Mouse (Mus musculus): ENCODE measurements around the gene Lpp. TPM values are rescaled to one million over a fixed set of nuclear protein-coding genes. Genes with fewer than 3 reads are reported as not detected.

The Lpp gene
- polyA plus RNA-seq, 1 experiment from 2014 or later: 42.6 TPM

GRCm38 (mm10) chr16:24568061-24568460 is 174.8 kb downstream of the Lpp start:
- no peak overlapping the region for H3K27ac ChIP-seq (ENCODE audit: low read length)
- H3K9ac ChIP-seq (ENCODE audit: low read length): no peak overlapping the region
- H3K4me2 ChIP-seq (ENCODE audit: low read depth, low read length): no peak overlapping the region
- no peaks in the 10 kb centered on the region for H3K9me3 ChIP-seq (replicated peaks; ENCODE audit: control insufficient read depth, low read length)
- H3K4me1 ChIP-seq (ENCODE audit: control insufficient read depth, insufficient read depth, low read length): peaks cover 28% of the 10 kb centered on the region
- H3K36me3 ChIP-seq (ENCODE audit: control insufficient read depth, insufficient read depth): no peaks in the 10 kb centered on the region
- H3K27me3 ChIP-seq (ENCODE audit: control insufficient read depth, insufficient read depth, low read length): no peaks in the 10 kb centered on the region
- H3K4me3 ChIP-seq (ENCODE audit: low read length): no peak overlapping the region
- no peak for ATAC-seq (replicated peaks; ENCODE audit: extremely low read depth, insufficient read depth, low FRiP score)
- WGBS: 80% methylated on average over 3 of the region's 3 CpGs

- H3K9me3 ChIP-seq (replicated peaks; ENCODE audit: control insufficient read depth, low read length): no peaks in the 10 kb centered on the region
- H3K4me2 ChIP-seq (ENCODE audit: low read depth, low read length): peak overlapping the region; percentile 8; the same call in 1 of the 2 replicates
- 28% methylated on average over 5 of the region's 5 CpGs for WGBS
- no peak overlapping the region for H3K9ac ChIP-seq (ENCODE audit: low read length)
- no peak overlapping the region for H3K4me3 ChIP-seq (ENCODE audit: low read length)
- peaks cover 28% of the 10 kb centered on the region for H3K4me1 ChIP-seq (ENCODE audit: control insufficient read depth, insufficient read depth, low read length)
- H3K27ac ChIP-seq (ENCODE audit: low read length): peak overlapping the region; percentile 68
- no peaks in the 10 kb centered on the region for H3K36me3 ChIP-seq (ENCODE audit: control insufficient read depth, insufficient read depth)
- ATAC-seq (replicated peaks; ENCODE audit: extremely low read depth, insufficient read depth, low FRiP score): peak; percentile 49
- H3K27me3 ChIP-seq (ENCODE audit: control insufficient read depth, insufficient read depth, low read length): no peaks in the 10 kb centered on the region
Measured at GRCm38 (mm10) chr16:24569681-24570080, 176.4 kb downstream of the Lpp start.

- no peak overlapping the region for H3K27ac ChIP-seq (ENCODE audit: low read length)
- no peak for ATAC-seq (replicated peaks; ENCODE audit: extremely low read depth, insufficient read depth, low FRiP score)
Measured at GRCm38 (mm10) chr16:24576999-24577398, 183.7 kb downstream of the Lpp start.

GRCm38 (mm10) chr16:24577798-24578197 is 184.5 kb downstream of the Lpp start:
- no peaks in the 10 kb centered on the region for H3K9me3 ChIP-seq (replicated peaks; ENCODE audit: control insufficient read depth, low read length)
- H3K4me1 ChIP-seq (ENCODE audit: control insufficient read depth, insufficient read depth, low read length): peaks cover 7% of the 10 kb centered on the region; the same call in 1 of the 2 replicates
- no peak overlapping the region for H3K9ac ChIP-seq (ENCODE audit: low read length)
- no peak overlapping the region for H3K4me3 ChIP-seq (ENCODE audit: low read length)
- H3K27me3 ChIP-seq (ENCODE audit: control insufficient read depth, insufficient read depth, low read length): no peaks in the 10 kb centered on the region
- WGBS: 78% methylated on average over 2 of the region's 2 CpGs
- no peak overlapping the region for H3K4me2 ChIP-seq (ENCODE audit: low read depth, low read length)
- no peaks in the 10 kb centered on the region for H3K36me3 ChIP-seq (ENCODE audit: control insufficient read depth, insufficient read depth)
- H3K27ac ChIP-seq (ENCODE audit: low read length): no peak overlapping the region
- ATAC-seq (replicated peaks; ENCODE audit: extremely low read depth, insufficient read depth, low FRiP score): no peak

More at GRCm38 (mm10) chr16:24576999-24577398, 183.7 kb downstream of the Lpp start:
- Histone ChIP-seq H3K4me1 (ENCODE audit: control insufficient read depth, insufficient read depth, low read length) (peaks cover 7% of the 10 kb centered on the region; the same call in 1 of the 2 replicates), H3K36me3 (ENCODE audit: control insufficient read depth, insufficient read depth) (no peaks in the 10 kb centered on the region), H3K4me3 (ENCODE audit: low read length) (no peak overlapping the region), H3K9me3 (replicated peaks; ENCODE audit: control insufficient read depth, low read length) (no peaks in the 10 kb centered on the region), H3K4me2 (ENCODE audit: low read depth, low read length) (no peak overlapping the region), H3K9ac (ENCODE audit: low read length) (no peak overlapping the region), H3K27me3 (ENCODE audit: control insufficient read depth, insufficient read depth, low read length) (no peaks in the 10 kb centered on the region)
- 80% methylated on average over 2 of the region's 2 CpGs for WGBS

DNA sequence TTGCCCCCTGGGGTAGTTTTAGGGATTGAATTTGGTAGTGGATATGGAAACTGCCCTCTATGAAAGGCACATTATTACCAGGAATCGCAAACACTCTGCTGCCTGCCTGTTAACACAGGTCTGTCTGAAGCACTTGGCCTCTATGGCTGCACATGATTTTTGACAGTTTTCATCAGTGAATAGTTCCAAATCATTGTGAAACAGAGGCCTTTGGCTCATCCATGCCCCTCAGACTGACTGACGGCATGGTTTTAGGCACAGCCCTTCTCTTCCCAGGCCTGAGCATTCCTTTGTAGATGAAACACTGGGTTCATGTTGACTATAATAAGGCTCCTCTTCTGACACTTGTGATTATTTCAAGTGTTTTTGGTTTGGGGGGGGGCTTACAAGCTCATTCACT is 189.5 kb downstream of the Lpp start:
- Histone ChIP-seq H3K36me3 (ENCODE audit: control insufficient read depth, insufficient read depth) (no peaks in the 10 kb centered on the region), H3K4me1 (ENCODE audit: control insufficient read depth, insufficient read depth, low read length) (peaks cover 5% of the 10 kb centered on the region; the same call in 1 of the 2 replicates), H3K9me3 (replicated peaks; ENCODE audit: control insufficient read depth, low read length) (no peaks in the 10 kb centered on the region), H3K27ac (ENCODE audit: low read length) (no peak overlapping the region), H3K27me3 (ENCODE audit: control insufficient read depth, insufficient read depth, low read length) (no peaks in the 10 kb centered on the region), H3K4me2 (ENCODE audit: low read depth, low read length) (no peak overlapping the region), H3K4me3 (ENCODE audit: low read length) (no peak overlapping the region), H3K9ac (ENCODE audit: low read length) (no peak overlapping the region)
- 70% methylated on average over 2 of the region's 2 CpGs for WGBS
- no peak for ATAC-seq (replicated peaks; ENCODE audit: extremely low read depth, insufficient read depth, low FRiP score)

DNA sequence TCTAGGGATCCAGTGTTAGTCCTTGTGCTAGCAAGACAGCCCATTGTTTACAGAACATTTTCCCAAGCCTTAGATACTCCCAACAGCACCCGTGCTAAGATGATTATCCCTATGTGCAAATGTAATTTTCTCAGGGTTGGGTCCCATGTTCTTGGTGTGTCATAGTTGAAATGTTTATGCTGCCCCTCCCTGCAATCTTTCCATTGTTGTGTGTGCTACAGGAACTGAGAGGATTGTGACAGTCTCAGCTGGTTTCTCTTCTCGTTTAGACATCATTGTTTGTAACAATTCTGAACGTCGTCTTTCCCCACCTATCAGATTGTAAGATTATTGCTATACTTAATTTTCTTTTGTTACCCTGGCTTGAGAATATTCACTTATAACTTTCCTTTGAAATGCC is 200.2 kb downstream of the Lpp start:
- Histone ChIP-seq H3K27me3 (ENCODE audit: control insufficient read depth, insufficient read depth, low read length) (no peaks in the 10 kb centered on the region), H3K36me3 (ENCODE audit: control insufficient read depth, insufficient read depth) (no peaks in the 10 kb centered on the region), H3K9me3 (replicated peaks; ENCODE audit: control insufficient read depth, low read length) (no peaks in the 10 kb centered on the region), H3K27ac (ENCODE audit: low read length) (no peak overlapping the region), H3K4me2 (ENCODE audit: low read depth, low read length) (no peak overlapping the region), H3K4me1 (ENCODE audit: control insufficient read depth, insufficient read depth, low read length) (no peaks in the 10 kb centered on the region), H3K9ac (ENCODE audit: low read length) (no peak overlapping the region), H3K4me3 (ENCODE audit: low read length) (no peak overlapping the region)
- 70% methylated on average over 4 of the region's 4 CpGs for WGBS
- ATAC-seq (replicated peaks; ENCODE audit: extremely low read depth, insufficient read depth, low FRiP score): no peak

DNA sequence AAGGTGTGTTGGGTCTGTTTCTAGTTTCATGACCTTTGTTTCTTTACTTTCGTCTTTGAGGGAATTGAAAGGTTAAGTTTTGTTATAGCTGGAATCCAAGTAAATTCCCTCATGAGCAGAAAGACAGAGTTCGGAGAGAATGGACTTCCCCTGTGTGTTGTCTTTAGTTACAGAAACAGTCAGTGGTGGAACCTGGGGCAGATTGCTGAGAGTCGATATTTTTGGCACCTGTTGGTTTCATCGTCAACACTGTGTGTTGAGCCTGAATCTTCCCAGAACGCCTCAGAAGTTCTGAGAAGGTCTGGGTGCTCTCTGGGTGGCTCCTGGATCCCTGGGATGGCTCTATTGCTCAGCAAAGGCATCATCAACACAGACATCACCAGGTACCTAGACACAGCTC is 201.2 kb downstream of the Lpp start:
- WGBS: 73% methylated on average over 5 of the region's 5 CpGs
- H3K4me3 ChIP-seq (ENCODE audit: low read length): no peak overlapping the region
- H3K9me3 ChIP-seq (replicated peaks; ENCODE audit: control insufficient read depth, low read length): no peaks in the 10 kb centered on the region
- H3K27me3 ChIP-seq (ENCODE audit: control insufficient read depth, insufficient read depth, low read length): no peaks in the 10 kb centered on the region
- no peak overlapping the region for H3K4me2 ChIP-seq (ENCODE audit: low read depth, low read length)
- peaks cover 5% of the 10 kb centered on the region for H3K4me1 ChIP-seq (ENCODE audit: control insufficient read depth, insufficient read depth, low read length)
- H3K27ac ChIP-seq (ENCODE audit: low read length): no peak overlapping the region
- H3K9ac ChIP-seq (ENCODE audit: low read length): no peak overlapping the region
- H3K36me3 ChIP-seq (ENCODE audit: control insufficient read depth, insufficient read depth): no peaks in the 10 kb centered on the region
- ATAC-seq (replicated peaks; ENCODE audit: extremely low read depth, insufficient read depth, low FRiP score): no peak

GRCm38 (mm10) chr16:24595493-24595892 is 202.2 kb downstream of the Lpp start:
- peaks cover 10% of the 10 kb centered on the region for H3K4me1 ChIP-seq (ENCODE audit: control insufficient read depth, insufficient read depth, low read length)

GRCm38 (mm10) chr16:24598567-24598966 is 205.3 kb downstream of the Lpp start:
- H3K4me1 ChIP-seq (ENCODE audit: control insufficient read depth, insufficient read depth, low read length): peaks cover 10% of the 10 kb centered on the region
- H3K9me3 ChIP-seq (replicated peaks; ENCODE audit: control insufficient read depth, low read length): no peaks in the 10 kb centered on the region
- WGBS: 66% methylated on average over 7 of the region's 7 CpGs
- H3K36me3 ChIP-seq (ENCODE audit: control insufficient read depth, insufficient read depth): no peaks in the 10 kb centered on the region
- no peak overlapping the region for H3K4me2 ChIP-seq (ENCODE audit: low read depth, low read length)
- no peak overlapping the region for H3K4me3 ChIP-seq (ENCODE audit: low read length)
- no peak overlapping the region for H3K9ac ChIP-seq (ENCODE audit: low read length)
- no peaks in the 10 kb centered on the region for H3K27me3 ChIP-seq (ENCODE audit: control insufficient read depth, insufficient read depth, low read length)
- no peak overlapping the region for H3K27ac ChIP-seq (ENCODE audit: low read length)
- ATAC-seq (replicated peaks; ENCODE audit: extremely low read depth, insufficient read depth, low FRiP score): no peak

More at GRCm38 (mm10) chr16:24595493-24595892, 202.2 kb downstream of the Lpp start:
- Histone ChIP-seq H3K27ac (ENCODE audit: low read length) (no peak overlapping the region), H3K4me3 (ENCODE audit: low read length) (no peak overlapping the region), H3K4me2 (ENCODE audit: low read depth, low read length) (no peak overlapping the region), H3K36me3 (ENCODE audit: control insufficient read depth, insufficient read depth) (no peaks in the 10 kb centered on the region), H3K9me3 (replicated peaks; ENCODE audit: control insufficient read depth, low read length) (no peaks in the 10 kb centered on the region), H3K27me3 (ENCODE audit: control insufficient read depth, insufficient read depth, low read length) (no peaks in the 10 kb centered on the region), H3K9ac (ENCODE audit: low read length) (no peak overlapping the region)
- ATAC-seq (replicated peaks; ENCODE audit: extremely low read depth, insufficient read depth, low FRiP score): no peak
